Comparison of ENCODE assay signal across 8 mouse cellular contexts in genomic region chr4:154963901-154964580, GRCm38 (mm10). TPM values are rescaled to one million over a fixed set of nuclear protein-coding genes. Genes with fewer than 3 reads are reported as not detected.
A peak's percentile ranks its signal among the peaks of the same experiment; 100 is the strongest.
DNase-seq lines count a peak whose midpoint lies in the region; ATAC-seq lines count a peak whose summit lies in the region.

Gene Pank4 (plus strand): TSS chr4:154964123.

- peak; percentile 93 for ATAC-seq in intestine, embryonic 14.5 days (replicated peaks; ENCODE audit: low FRiP score, low TSS enrichment, low read depth)
- ATAC-seq in megakaryocyte progenitor cell, adult 5-6 weeks (replicated peaks; ENCODE audit: poor library complexity) = peak; percentile 69

- H3K27ac ChIP-seq in intestine, embryonic 14.5 days (ENCODE audit: low read depth) = peak within 1 kb of the TSS; percentile 86

- DNase-seq in adrenal gland, adult 18-20 months (ENCODE audit: low spot score in 2 of 2) = peak; percentile 81 to 85
- DNase-seq in embryo, embryonic 10.5 days (ENCODE audit: low spot score) = peak; percentile 97
- peak; percentile 91 for DNase-seq in gastrocnemius, postnatal 25 days
- peak; percentile 95 for DNase-seq in intestine, embryonic 14.5 days (ENCODE audit: low spot score)
- peak; percentile 88 to 94 for DNase-seq in left cerebral cortex, postnatal 10 days (ENCODE audit: extremely low spot score in 1 of 2, low spot score in 2 of 2)
- DNase-seq in right cerebral cortex, postnatal 10 days (ENCODE audit: low spot score in 2 of 2) = peak; percentile 95 to 96
- peak; percentile 91 for DNase-seq in urinary bladder, postnatal 14 days (ENCODE audit: low spot score)

- intact Hi-C loops in left cerebral cortex, postnatal 10 days (cut with DNase I) = loop anchor here (1.0 to 5.0 kb wide), 2 partner anchors 20 to 87 kb away; no protein-coding TSS in a partner anchor

- H3K4me2 ChIP-seq in intestine, embryonic 14.5 days (ENCODE audit: low read length) = peak within 1 kb of the TSS; percentile 81

- peak within 1 kb of the TSS; percentile 69 for H3K4me3 ChIP-seq in intestine, embryonic 14.5 days (ENCODE audit: low read depth, low read length)

- H3K36me3 ChIP-seq in intestine, embryonic 14.5 days (ENCODE audit: control insufficient read depth, insufficient read depth, low read length) = peaks cover 19% of the 10 kb centered on the region

- no peaks in the 10 kb centered on the region for H3K9me3 ChIP-seq in intestine, embryonic 14.5 days (ENCODE audit: control insufficient read depth, low read length)

- H3K27me3 ChIP-seq in intestine, embryonic 14.5 days (replicated peaks; ENCODE audit: control insufficient read depth, insufficient read depth, low read length) = peaks cover 43% of the 10 kb centered on the region

- H3K4me1 ChIP-seq in intestine, embryonic 14.5 days (replicated peaks; ENCODE audit: control insufficient read depth, insufficient read depth, low read length) = peaks cover 34% of the 10 kb centered on the region

- H3K9ac ChIP-seq in intestine, embryonic 14.5 days (ENCODE audit: low read length) = peak within 1 kb of the TSS; percentile 66

- under 1% methylated on average over 63 of the region's 66 CpGs for WGBS in intestine, embryonic 14.5 days

RNA-seq across cellular contexts. Expression of gene Pank4, which starts in this region (rescaled TPM):
- total RNA-seq in adrenal gland, adult 18-20 months (2021) = 10 to 100 TPM; 28.3 to 31.9 TPM
- 10 to 100 TPM; 31.2 to 34.0 TPM for total RNA-seq in gastrocnemius, postnatal 25 days (2021)
- 45.4 and 46.7 TPM in 2 replicates for polyA plus RNA-seq in intestine, embryonic 14.5 days (2014; fragmentation: Nextera tagmentation; extraction: Ambion mirVana)
- total RNA-seq in left cerebral cortex, postnatal 10 days (2021) = 10 to 100 TPM; 30.6 to 31.9 TPM
- 28.0 and 43.9 TPM in 2 replicates for total RNA-seq in megakaryocyte progenitor cell, adult 5-6 weeks (2015)
- 24.6 and 24.8 TPM in 2 replicates for total RNA-seq in megakaryocyte progenitor cell, adult 5-6 weeks (2017)

Comparison
In these comparisons a context has a peak if more than half of its experiments do, and no peak if none do; other contexts are left out.
1. Peak in every context shown above with its lines: DNase-seq, ATAC-seq, H3K4me3 ChIP-seq and H3K27ac ChIP-seq.